Mouse (Mus musculus) liver, postnatal 0 days (tissue): Measurements from ENCODE around the gene Sdf2l1. TPM values are rescaled to one million over a fixed set of nuclear protein-coding genes. Genes with fewer than 3 reads are reported as not detected.
A peak's percentile ranks its signal among the peaks of the same experiment; 100 is the strongest.

Experiments
- ATAC-seq: fragments of 200-750 bp; cut with Nextera tagmentation; 2 replicates; pipeline ENCODE4 v1.8.0; 2017; ENCODE audit warnings: mild to moderate bottlenecking, moderate library complexity
- DNase-seq: peaks from one replicate; pipeline ENCODE4 v3.0.0-alpha.2; 2016
- H3K27ac ChIP-seq: fragments of 300-500 bp; sonication (generic); 2 replicates; pipeline ENCODE4 v1.5.1; 2014; ENCODE audit warnings: antibody characterized with exemption, moderate library complexity, mild to moderate bottlenecking, low read depth
- H3K27me3 ChIP-seq: fragments of 300-500 bp; sonication (generic); 2 replicates; pipeline ENCODE4 v1.6.1; 2014; ENCODE audit warnings: low read length, control low read depth, mixed read lengths; ENCODE audit not compliant: insufficient read depth
- H3K36me3 ChIP-seq: fragments of 300-500 bp; sonication (generic); replicated peaks from 2 replicates; pipeline ENCODE4 v1.6.1; 2014; ENCODE audit warnings: mild to moderate bottlenecking, control low read depth, low read length, moderate library complexity, mixed read lengths; ENCODE audit not compliant: insufficient read depth
- H3K4me1 ChIP-seq: fragments of 300-500 bp; sonication (generic); 2 replicates; pipeline ENCODE4 v1.6.1; 2014; ENCODE audit warnings: antibody characterized with exemption, mild to moderate bottlenecking, control low read depth; ENCODE audit not compliant: insufficient read depth
- H3K4me2 ChIP-seq: fragments of 300-500 bp; sonication (generic); 2 replicates; pipeline ENCODE4 v1.6.1; 2014; ENCODE audit warnings: low read depth, mild to moderate bottlenecking, low read length, moderate library complexity, mixed read lengths
- H3K4me3 ChIP-seq: fragments of 300-500 bp; sonication (generic); 2 replicates; pipeline ENCODE4 v1.5.1; 2014; ENCODE audit warnings: low read depth, low read length
- H3K9ac ChIP-seq: fragments of 300-500 bp; sonication (generic); replicated peaks from 2 replicates; pipeline ENCODE4 v1.6.1; 2014; ENCODE audit warnings: mild to moderate bottlenecking, moderate library complexity
- H3K9me3 ChIP-seq: fragments of 300-500 bp; sonication (generic); 2 replicates; pipeline ENCODE4 v1.6.1; 2016; ENCODE audit warnings: mild to moderate bottlenecking, control low read depth, low read length, mixed read lengths
- CTCF ChIP-seq: sonication (generic); IDR thresholded peaks from 2 replicates; pipeline ENCODE4 v1.5.1; 2016; ENCODE audit warnings: antibody characterized with exemption, low read depth
- EP300 ChIP-seq: IDR thresholded peaks from 2 replicates; pipeline ENCODE4 v1.6.1; 2016; ENCODE audit warnings: antibody characterized with exemption, low read depth, mild to moderate bottlenecking
- WGBS: fragments of 180-500 bp; shearing (Covaris S2); extraction: QIAGEN DNeasy Blood & Tissue Kit; methylation state at CpG from one replicate; pipeline ENCODE4 v1.1.7; 2014; ENCODE audit not compliant: insufficient replicate concordance; 5-methylcytosine and 5-hydroxymethylcytosine counted together
- polyA plus RNA-seq: library from polyadenylated mRNA; unstranded; fragments of >200 nt; fragmentation: Nextera tagmentation; extraction: Ambion mirVana; gene quantifications from 2 replicates; pipeline ENCODE4 v1.2.1, GENCODE M21; 2015

Gene Sdf2l1
- polyA plus RNA-seq, 1 experiment from 2014 or later, result 25.8 TPM

DNA sequence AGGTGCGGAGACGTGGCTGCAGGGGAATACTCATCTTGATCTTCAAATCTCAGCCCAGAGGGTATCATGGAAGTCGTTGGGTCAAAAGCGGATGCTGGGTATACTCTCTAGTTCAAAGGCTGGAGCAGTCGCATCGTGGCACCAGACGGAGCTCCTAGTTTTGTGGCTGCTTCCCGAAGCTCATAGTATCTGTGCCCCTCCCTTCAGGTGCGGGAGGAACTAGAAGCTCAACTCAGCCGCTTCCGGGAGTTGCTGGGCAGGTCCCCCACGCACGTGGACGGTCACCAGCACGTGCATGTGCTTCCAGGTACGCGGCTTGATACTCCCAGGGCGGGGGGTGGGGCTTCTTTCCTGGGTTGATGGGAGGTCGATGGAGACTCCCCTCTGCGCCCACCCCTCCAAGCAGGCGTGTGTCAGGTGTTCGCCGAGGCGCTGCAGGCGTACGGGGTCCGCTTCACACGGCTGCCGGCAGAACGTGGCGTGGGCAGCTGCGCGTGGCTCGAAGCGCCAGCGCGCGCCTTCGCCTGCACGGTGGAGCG lies 15.3 kb upstream of the Sdf2l1 start:
- ATAC-seq, result peak; percentile 20
- Histone ChIP-seq H3K9ac (peak overlapping the region; percentile 46), H3K9me3 (no peaks in the 10 kb centered on the region), H3K27me3 (no peaks in the 10 kb centered on the region), H3K36me3 (no peaks in the 10 kb centered on the region), H3K4me2 (peak overlapping the region; percentile 99), H3K4me3 (peak overlapping the region; percentile 58), H3K27ac (no peak overlapping the region), H3K4me1 (peaks cover 15% of the 10 kb centered on the region)
- TF ChIP-seq CTCF (no peak), EP300 (no peak)
- WGBS, result under 1% methylated on average over 41 of the region's 41 CpGs
- peak; percentile 51 for DNase-seq

DNA sequence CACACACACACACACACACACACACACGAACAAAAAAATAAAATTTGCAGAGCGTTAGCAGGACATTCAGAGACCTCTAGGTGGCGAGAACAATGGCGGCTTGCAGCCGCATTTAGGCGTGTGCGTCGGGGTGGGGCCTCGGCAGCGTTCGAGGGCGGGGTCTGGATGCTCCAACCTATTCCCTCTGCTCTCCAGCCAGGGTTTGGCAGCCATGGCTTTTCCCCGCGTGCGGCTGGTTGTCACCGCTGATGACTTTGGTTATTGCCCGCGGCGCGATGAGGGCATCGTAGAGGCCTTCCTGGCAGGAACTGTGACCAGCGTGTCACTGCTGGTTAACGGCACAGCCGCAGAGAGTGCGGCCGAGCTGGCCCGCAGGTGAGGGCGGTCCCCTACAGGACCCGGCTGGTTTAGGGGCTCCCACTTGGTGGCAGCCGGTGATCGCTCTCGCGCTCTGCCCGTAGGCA lies 14.6 kb upstream of the Sdf2l1 start, which contains the start of gene Ccdc116:
Ccdc116 (minus strand) TSS at position 458 of the 464 bp plus-strand sequence.
- H3K27ac ChIP-seq, result no peak within 1 kb of the TSS
- H3K9ac ChIP-seq, result peak within 1 kb of the TSS; percentile 46
- no peaks in the 10 kb centered on the region for H3K36me3 ChIP-seq
- TF ChIP-seq EP300 (no peak), CTCF (peak; percentile 67)
- ATAC-seq (peak; percentile 86), DNase-seq (peak; percentile 86)
- H3K4me3 ChIP-seq, result peak within 1 kb of the TSS; percentile 58
- H3K27me3 ChIP-seq, result no peaks in the 10 kb centered on the region
- no peaks in the 10 kb centered on the region for H3K9me3 ChIP-seq
- WGBS, result under 1% methylated on average over 34 of the region's 34 CpGs
- H3K4me1 ChIP-seq, result peaks cover 15% of the 10 kb centered on the region
- peak within 1 kb of the TSS; percentile 99 for H3K4me2 ChIP-seq

DNA sequence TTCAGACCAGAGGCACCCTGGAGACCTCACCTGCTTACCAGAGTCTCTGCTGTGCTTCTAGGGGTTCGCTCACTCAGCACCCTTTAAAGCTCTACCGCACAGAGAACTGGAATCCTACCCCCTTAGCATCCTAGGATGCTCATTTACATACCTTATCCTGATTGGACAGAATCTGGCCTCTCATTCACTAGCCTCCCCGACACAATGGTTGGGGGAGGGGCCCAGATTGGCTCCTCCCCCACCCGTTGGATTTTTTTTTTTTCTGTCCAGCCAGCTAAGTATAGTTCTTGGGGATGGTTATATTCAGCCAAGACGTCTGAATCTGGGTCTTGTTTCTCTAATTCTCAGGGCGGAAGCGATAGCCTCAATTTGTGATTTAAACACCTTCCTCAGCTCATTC lies 12.2 kb upstream of the Sdf2l1 start, which contains the start of gene Ydjc:
Ydjc (plus strand) TSS at position 283 of the 400 bp plus-strand sequence.
- 31% methylated on average over 7 of the region's 7 CpGs for WGBS
- ATAC-seq (no peak), DNase-seq (no peak)
- Histone ChIP-seq H3K4me3 (no peak within 1 kb of the TSS), H3K9me3 (no peaks in the 10 kb centered on the region), H3K36me3 (no peaks in the 10 kb centered on the region), H3K4me1 (peaks cover 15% of the 10 kb centered on the region), H3K27me3 (no peaks in the 10 kb centered on the region), H3K27ac (no peak within 1 kb of the TSS), H3K9ac (no peak within 1 kb of the TSS), H3K4me2 (no peak within 1 kb of the TSS)
- TF ChIP-seq EP300 (no peak), CTCF (no peak)

DNA sequence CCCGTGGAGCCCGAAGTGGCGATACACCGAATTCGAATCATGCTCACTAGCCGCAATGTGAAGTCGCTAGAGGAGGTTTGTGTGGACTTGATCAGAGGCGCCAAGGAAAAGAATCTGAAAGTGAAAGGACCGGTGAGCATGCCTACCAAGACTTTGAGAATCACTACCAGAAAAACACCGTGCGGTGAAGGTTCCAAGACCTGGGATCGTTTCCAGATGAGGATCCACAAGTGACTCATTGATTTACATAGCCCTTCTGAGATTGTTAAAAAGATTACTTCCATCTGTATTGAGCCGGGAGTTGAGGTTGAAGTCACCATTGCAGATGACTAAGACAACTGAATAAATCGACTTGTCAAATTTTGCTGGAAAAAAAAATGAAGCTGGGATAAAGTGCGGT lies 5.2 kb upstream of the Sdf2l1 start:
- H3K4me2 ChIP-seq, result no peak overlapping the region
- no peaks in the 10 kb centered on the region for H3K9me3 ChIP-seq
- no peak overlapping the region for H3K9ac ChIP-seq
- no peaks in the 10 kb centered on the region for H3K27me3 ChIP-seq
- no peak overlapping the region for H3K27ac ChIP-seq
- TF ChIP-seq EP300 (no peak), CTCF (no peak)
- DNase-seq (no peak), ATAC-seq (no peak)
- H3K4me3 ChIP-seq, result no peak overlapping the region
- H3K36me3 ChIP-seq, result no peaks in the 10 kb centered on the region
- H3K4me1 ChIP-seq, result 0 out of 2 replicates have a peak, but pooled peaks cover 5% of the 10 kb centered on the region
- 82% methylated on average over 15 of the region's 15 CpGs for WGBS

DNA sequence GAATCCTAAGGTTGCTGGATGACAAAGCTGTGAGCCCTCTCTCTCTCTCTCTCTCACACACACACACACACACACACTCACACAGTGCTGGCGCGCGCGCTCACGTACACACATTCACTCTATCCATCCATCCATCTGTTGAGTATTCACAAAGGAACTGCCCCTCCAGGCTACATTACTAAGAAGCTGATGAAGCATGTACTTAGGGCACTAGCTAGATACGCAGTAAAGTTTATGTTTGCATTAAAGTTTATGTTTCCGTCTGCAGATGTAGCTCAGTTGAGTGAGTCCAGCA lies 670 bp upstream of the Sdf2l1 start:
- Histone ChIP-seq H3K9ac (no peak overlapping the region), H3K27me3 (no peaks in the 10 kb centered on the region), H3K4me3 (peak overlapping the region; percentile 68), H3K27ac (no peak overlapping the region), H3K4me1 (peaks cover 11% of the 10 kb centered on the region; the same call in 1 of the 2 replicates), H3K9me3 (no peaks in the 10 kb centered on the region), H3K4me2 (peak overlapping the region; percentile 96), H3K36me3 (no peaks in the 10 kb centered on the region)
- 46% methylated on average over 7 of the region's 7 CpGs for WGBS
- TF ChIP-seq CTCF, result no peak
- TF ChIP-seq EP300, result no peak
- no peak for DNase-seq
- no peak for ATAC-seq

DNA sequence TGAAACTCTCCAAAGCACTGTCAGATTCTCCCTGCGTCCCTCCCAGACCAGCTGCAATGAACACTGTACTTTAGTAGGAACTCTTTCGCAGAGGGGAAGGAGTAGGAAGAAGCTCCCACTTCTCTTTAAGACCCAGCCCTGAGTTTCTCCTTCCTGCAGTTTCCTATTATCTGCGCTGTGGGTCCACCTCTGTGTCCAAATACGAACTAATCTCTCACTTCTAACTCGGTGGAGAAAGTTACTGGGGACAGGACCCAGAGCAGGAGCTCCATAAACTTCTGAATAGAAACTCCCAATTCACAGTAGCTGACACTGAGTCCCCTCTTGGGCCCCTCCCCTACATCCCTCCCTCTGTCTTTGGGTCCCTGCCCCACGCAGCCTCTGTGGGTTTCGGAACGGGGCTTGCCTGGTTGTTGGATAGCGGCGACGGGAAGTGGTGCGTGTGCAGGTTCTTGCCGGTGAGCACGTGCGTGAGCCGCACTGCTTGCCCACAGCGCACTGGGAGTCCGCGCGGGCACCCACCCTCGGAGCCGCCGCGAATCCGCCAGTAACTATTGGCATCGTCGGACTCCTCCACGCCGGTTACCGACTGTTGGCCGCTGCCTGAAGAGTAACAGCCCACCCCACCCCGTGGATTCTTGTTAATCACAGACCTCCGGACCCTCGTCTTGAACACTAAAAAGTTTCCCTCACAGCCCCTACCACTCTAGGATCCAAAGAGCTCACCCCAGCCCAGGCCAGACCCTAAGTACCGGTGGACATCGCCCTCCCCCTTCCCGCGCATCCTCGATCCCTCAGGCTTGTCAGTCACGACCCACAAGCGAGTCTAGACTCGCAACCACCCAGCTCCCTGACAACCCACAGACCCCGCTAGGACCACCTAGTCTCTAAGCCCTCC lies 743 bp downstream of the Sdf2l1 start:
- peak overlapping the region; percentile 72 for H3K9ac ChIP-seq
- no peaks in the 10 kb centered on the region for H3K9me3 ChIP-seq
- H3K4me3 ChIP-seq, result peak overlapping the region; percentile 68
- H3K4me2 ChIP-seq, result peak overlapping the region; percentile 96
- WGBS, result 3% methylated on average over 43 of the region's 43 CpGs
- H3K4me1 ChIP-seq, result peaks cover 11% of the 10 kb centered on the region; the same call in 1 of the 2 replicates
- H3K27me3 ChIP-seq, result no peaks in the 10 kb centered on the region
- peak; percentile 66; the same call in 1 of the 2 replicates for TF ChIP-seq CTCF
- TF ChIP-seq EP300, result no peak
- ATAC-seq (no peak), DNase-seq (peak; percentile 47)
- no peaks in the 10 kb centered on the region for H3K36me3 ChIP-seq
- H3K27ac ChIP-seq, result no peak overlapping the region
